Mouse (Mus musculus) frontal cortex, adult 2 months (tissue): Measurements from ENCODE around the gene Crim1. TPM values are rescaled to one million over a fixed set of nuclear protein-coding genes. Genes with fewer than 3 reads are reported as not detected.

Experiments
- DNase-seq, 2 experiments: peaks; one replicate each; pipeline ENCODE4 v3.0.0; 2022; ENCODE audit warnings: low spot score in 1 of 2; ENCODE audit errors: extremely low spot score in 1 of 2
- polyA plus RNA-seq: library from polyadenylated mRNA; depleted of rRNA; stranded (reverse); fragments of >200 nt; gene quantifications from 2 replicates; pipeline ENCODE4 v1.2.3, GENCODE M21; 2012

The Crim1 gene
- polyA plus RNA-seq, 1 experiment: 33.3 TPM

- DNase-seq: no peak
These were observed 121.3 kb downstream of the Crim1 start for GRCm38 (mm10) chr17:78321216-78321835.

GRCm38 (mm10) chr17:78322369-78323335, 122.6 kb downstream of the Crim1 start:
- no peak for DNase-seq

- DNase-seq: no peak
These were observed 125.8 kb downstream of the Crim1 start for GRCm38 (mm10) chr17:78325761-78326332.

- DNase-seq: no peak
These were observed 126.3 kb downstream of the Crim1 start for GRCm38 (mm10) chr17:78326381-78326780.

- no peak for DNase-seq
These were observed 127.1 kb downstream of the Crim1 start for GRCm38 (mm10) chr17:78327187-78327586.

- no peak for DNase-seq
These were observed 128.2 kb downstream of the Crim1 start for GRCm38 (mm10) chr17:78328287-78328686.

GRCm38 (mm10) chr17:78331438-78331837, 131.4 kb downstream of the Crim1 start:
- no peak for DNase-seq

GRCm38 (mm10) chr17:78333275-78333674, 133.2 kb downstream of the Crim1 start:
- DNase-seq: no peak

GRCm38 (mm10) chr17:78335250-78335649, 135.2 kb downstream of the Crim1 start:
- DNase-seq: no peak

GRCm38 (mm10) chr17:78343688-78344087, 143.6 kb downstream of the Crim1 start:
- DNase-seq: no peak

- no peak for DNase-seq
These were observed 147.2 kb downstream of the Crim1 start for GRCm38 (mm10) chr17:78347111-78347801.

GRCm38 (mm10) chr17:78351676-78352499, 151.8 kb downstream of the Crim1 start:
- no peak for DNase-seq

GRCm38 (mm10) chr17:78352500-78352855, 152.4 kb downstream of the Crim1 start:
- DNase-seq: no peak

GRCm38 (mm10) chr17:78354411-78354810, 154.4 kb downstream of the Crim1 start:
- no peak for DNase-seq

- DNase-seq: no peak
These were observed 154.8 kb downstream of the Crim1 start for GRCm38 (mm10) chr17:78354871-78355270.

- DNase-seq: no peak
These were observed 155.6 kb downstream of the Crim1 start for GRCm38 (mm10) chr17:78355611-78356010.

GRCm38 (mm10) chr17:78357753-78358152, 157.7 kb downstream of the Crim1 start:
- no peak for DNase-seq

- peak in 1 of 2 experiments; percentile 17 for DNase-seq
These were observed 158.2 kb downstream of the Crim1 start for GRCm38 (mm10) chr17:78358251-78358726.

- no peak for DNase-seq
These were observed 162.1 kb downstream of the Crim1 start for GRCm38 (mm10) chr17:78361939-78362728.
